Mouse (Mus musculus): ENCODE data around the gene Tyms. TPM values are rescaled to one million over a fixed set of nuclear protein-coding genes. Genes with fewer than 3 reads are reported as not detected.

Tyms gene
- polyA plus RNA-seq (2016; fragmentation: Nextera tagmentation; extraction: Ambion mirVana), result 379 and 382 TPM in 2 replicates

DNA sequence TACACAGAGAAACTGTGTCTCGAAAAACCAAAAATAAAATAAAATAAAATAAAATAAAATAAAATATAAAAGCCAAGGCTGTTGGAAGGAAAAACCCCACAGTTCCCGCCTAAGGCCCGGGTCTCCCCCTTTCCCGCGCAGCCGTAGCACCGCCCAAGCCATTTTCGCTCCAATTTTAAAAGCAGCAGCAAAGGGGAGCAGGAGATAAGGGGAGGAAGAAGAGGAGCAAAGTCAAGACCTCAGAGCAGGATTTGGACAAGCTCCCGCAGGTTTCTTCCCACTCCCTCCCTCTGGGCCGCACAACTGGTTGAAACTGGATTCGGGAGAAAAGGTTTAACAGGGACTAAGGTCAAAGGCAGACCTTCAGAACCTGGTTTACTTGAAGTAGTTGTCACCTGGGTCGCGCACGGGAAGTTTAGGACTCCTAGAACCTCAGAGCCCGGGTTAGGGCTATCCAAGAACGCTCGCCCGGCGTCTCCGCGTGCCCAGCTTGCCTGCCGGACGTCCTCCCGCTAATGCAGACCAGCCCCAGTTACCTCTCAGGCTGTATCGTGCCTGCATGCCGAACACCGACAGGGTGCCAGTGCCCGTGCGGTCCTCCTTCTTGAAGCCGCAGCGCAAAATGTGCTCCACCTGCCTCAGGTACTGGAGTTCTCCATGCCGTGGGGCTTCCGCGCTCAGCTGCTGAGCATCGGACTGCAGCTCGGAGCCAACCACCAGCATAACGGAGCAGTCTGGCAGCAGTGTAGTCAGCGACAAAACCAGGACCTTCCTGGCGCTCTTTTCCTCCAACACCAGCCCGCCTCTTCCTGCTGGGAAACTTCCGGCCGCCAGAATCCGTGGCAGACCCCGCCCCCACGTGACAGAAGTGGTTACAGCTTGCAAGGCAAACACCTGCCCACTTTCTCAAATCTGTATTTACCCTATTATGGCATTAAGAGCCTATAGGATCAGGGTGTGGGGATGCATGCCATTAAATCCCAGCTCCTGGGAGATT, at the start of gene Tyms:
Gene Tyms (minus strand): TSS at position 793 of the 997 bp plus-strand sequence.
- Histone ChIP-seq H3K4me3 (peak within 1 kb of the TSS; percentile 89), H3K9me3 (no peaks in the 10 kb centered on the region), H3K36me3 (replicated peaks) (peaks cover 37% of the 10 kb centered on the region), H3K4me1 (peaks cover 17% of the 10 kb centered on the region), H3K27me3 (replicated peaks; ENCODE audit: low read depth, poor library complexity, severe bottlenecking) (no peaks in the 10 kb centered on the region), H3K27ac (replicated peaks) (peak within 1 kb of the TSS; percentile 95)
- 1% methylated on average over 45 of the region's 45 CpGs for WGBS
- DNase-seq (ENCODE audit: low spot score), result peak; percentile 93

DNA sequence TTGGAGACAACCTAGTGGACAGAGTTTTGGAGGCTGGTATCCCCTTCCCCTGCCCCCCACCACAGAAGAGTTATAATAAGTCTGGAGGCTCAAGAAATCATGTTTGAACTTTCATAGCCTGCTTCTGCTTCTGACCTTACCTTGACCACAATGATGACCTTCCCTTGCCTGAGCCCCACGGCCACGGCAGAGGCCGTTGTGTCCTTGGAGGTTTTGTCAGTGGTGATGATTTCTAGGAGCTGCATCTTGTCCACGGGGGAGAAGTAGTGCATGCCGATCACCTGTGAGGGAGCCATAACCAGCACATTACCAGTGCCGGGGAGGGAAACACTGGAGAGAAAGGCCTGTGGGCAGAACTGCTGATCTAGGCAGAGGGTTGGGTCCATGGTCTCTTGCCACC, 49.1 kb upstream of the Tyms start:
- no peak for DNase-seq (ENCODE audit: low spot score)
- H3K9me3 ChIP-seq, result no peaks in the 10 kb centered on the region
- H3K27ac ChIP-seq (replicated peaks), result no peak overlapping the region
- H3K27me3 ChIP-seq (replicated peaks; ENCODE audit: low read depth, poor library complexity, severe bottlenecking), result no peaks in the 10 kb centered on the region
- no peaks in the 10 kb centered on the region for H3K4me1 ChIP-seq
- no peak overlapping the region for H3K4me3 ChIP-seq
- WGBS, result 95% methylated on average over 6 of the region's 6 CpGs
- H3K36me3 ChIP-seq (replicated peaks), result peaks cover 100% of the 10 kb centered on the region

DNA sequence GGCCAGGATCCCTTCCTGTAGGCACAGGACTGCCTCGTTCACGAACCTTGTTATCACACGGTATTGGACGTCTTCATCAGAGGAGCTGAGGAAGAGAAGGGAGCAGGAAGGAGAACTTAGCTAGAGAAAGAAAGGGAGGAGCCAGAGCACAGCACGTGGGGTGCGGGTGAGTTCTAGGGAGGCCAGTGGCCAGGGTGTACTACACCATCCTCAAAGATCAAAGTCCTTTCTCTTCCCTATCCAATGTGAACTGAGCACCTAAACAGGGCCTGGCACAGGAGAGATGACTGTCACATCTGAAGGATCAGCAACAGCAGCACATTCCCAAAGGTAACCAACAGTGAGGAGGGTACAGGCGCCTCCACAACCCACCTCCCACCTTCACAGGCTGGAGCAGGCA, 46.7 kb upstream of the Tyms start:
- H3K27ac ChIP-seq (replicated peaks), result no peak overlapping the region

DNA sequence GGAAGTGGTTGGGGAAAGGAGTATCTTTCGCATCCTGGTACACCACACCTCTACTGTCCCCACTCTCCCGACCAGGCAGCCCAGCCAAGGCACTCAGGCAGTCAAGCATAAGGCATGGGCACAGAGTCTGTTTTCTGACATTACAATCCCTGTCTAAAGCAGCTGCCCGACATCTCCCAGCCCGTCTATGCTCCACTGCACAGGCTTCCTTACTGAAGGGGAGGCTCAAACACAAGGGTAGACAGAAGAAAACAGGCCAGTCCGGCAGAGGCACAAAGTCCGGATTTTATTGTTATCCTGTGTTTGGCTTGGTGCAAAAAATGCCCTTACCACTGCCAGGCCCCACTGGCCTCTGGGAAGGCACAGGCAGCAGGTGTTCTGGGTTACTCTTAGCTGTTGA, 45.7 kb upstream of the Tyms start:
- no peak for DNase-seq (ENCODE audit: low spot score)
- peaks cover 8% of the 10 kb centered on the region for H3K4me1 ChIP-seq
- 92% methylated on average over 6 of the region's 6 CpGs for WGBS

More for the DNA sequence above, 46.7 kb upstream of the Tyms start:
- peaks cover 19% of the 10 kb centered on the region for H3K27me3 ChIP-seq (replicated peaks; ENCODE audit: low read depth, poor library complexity, severe bottlenecking)
- peaks cover 94% of the 10 kb centered on the region for H3K36me3 ChIP-seq (replicated peaks)
- WGBS, result 91% methylated on average over 7 of the region's 7 CpGs
- H3K4me1 ChIP-seq, result no peaks in the 10 kb centered on the region; the same call in 1 of the 2 replicates
- DNase-seq (ENCODE audit: low spot score), result no peak
- no peak overlapping the region for H3K4me3 ChIP-seq
- no peaks in the 10 kb centered on the region for H3K9me3 ChIP-seq

DNA sequence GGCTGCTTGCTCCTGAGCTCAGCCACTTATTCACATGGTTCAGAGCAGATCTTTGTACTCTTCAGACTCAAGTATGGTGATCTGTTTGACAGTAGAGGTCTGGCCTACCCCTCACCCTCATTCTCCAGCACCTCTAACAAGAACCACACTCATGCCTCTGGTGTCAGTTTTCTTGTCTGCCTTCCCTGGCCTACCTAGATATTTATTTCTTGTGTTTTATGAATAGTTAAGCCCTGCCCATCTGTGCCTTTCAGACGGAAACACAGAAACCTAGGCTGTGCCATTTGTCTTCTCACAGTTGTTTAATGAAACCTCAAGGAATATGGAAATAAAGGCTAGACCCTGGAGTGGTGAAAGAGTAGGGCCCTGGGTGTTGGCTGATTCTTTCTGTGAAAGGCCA, 44.6 kb upstream of the Tyms start:
- DNase-seq (ENCODE audit: low spot score), result no peak
- Histone ChIP-seq H3K27ac (replicated peaks) (no peak overlapping the region), H3K4me3 (no peak overlapping the region), H3K4me1 (peaks cover 19% of the 10 kb centered on the region), H3K36me3 (replicated peaks) (peaks cover 73% of the 10 kb centered on the region), H3K27me3 (replicated peaks; ENCODE audit: low read depth, poor library complexity, severe bottlenecking) (peaks cover 40% of the 10 kb centered on the region), H3K9me3 (no peaks in the 10 kb centered on the region)
- WGBS, result 91% methylated on average over 1 of the region's 1 CpGs

More for the DNA sequence above, 45.7 kb upstream of the Tyms start:
- Histone ChIP-seq H3K9me3 (no peaks in the 10 kb centered on the region), H3K27ac (replicated peaks) (no peak overlapping the region), H3K27me3 (replicated peaks; ENCODE audit: low read depth, poor library complexity, severe bottlenecking) (peaks cover 29% of the 10 kb centered on the region), H3K4me3 (no peak overlapping the region), H3K36me3 (replicated peaks) (peaks cover 85% of the 10 kb centered on the region)

DNA sequence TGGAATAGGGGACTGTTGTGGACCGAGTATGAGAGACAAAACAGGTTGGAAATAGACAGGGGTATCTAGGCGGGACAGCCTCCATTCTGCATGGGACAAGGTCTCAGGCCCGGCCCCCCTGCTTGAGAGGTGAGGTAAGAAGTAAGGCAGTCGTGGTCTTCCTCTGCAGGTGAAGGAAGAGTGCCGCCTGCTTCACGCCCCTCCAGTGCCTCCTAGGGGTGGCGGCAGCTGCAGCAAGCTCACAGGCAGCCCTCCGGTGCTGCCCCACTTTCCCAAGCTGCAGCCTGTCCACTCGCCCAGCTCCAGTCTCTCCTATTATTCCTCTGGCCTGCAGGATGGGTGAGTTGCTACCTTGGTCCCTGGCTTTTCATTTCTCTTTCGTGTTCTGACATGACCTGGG, 42.3 kb upstream of the Tyms start:
- WGBS, result 30% methylated on average over 10 of the region's 10 CpGs
- H3K4me1 ChIP-seq, result peaks cover 30% of the 10 kb centered on the region
- peaks cover 62% of the 10 kb centered on the region for H3K27me3 ChIP-seq (replicated peaks; ENCODE audit: low read depth, poor library complexity, severe bottlenecking)
- H3K36me3 ChIP-seq (replicated peaks), result peaks cover 50% of the 10 kb centered on the region
- no peaks in the 10 kb centered on the region for H3K9me3 ChIP-seq
- H3K4me3 ChIP-seq, result no peak overlapping the region
- peak; percentile 39 for DNase-seq (ENCODE audit: low spot score)
- no peak overlapping the region for H3K27ac ChIP-seq (replicated peaks)

DNA sequence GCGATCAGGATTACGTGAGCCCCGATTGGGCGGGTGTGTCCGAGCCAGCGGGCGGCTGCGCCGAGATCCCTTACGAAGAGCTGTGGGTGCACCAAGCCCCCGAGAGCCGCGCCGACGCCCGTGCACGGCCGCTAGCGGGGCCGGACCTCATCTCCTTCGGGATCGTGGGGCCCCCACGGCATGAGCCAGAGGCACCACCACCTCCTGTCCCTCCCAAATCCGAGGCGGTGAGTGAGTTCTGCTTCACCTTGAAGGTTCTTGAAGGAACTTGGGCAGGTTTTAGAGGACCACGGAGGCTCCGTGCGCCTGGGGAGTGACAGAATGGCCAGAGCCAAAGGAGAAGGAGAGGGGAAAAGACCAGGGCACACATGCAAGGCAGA, 41.3 kb upstream of the Tyms start:
- Histone ChIP-seq H3K36me3 (replicated peaks) (peaks cover 40% of the 10 kb centered on the region), H3K27me3 (replicated peaks; ENCODE audit: low read depth, poor library complexity, severe bottlenecking) (peaks cover 72% of the 10 kb centered on the region), H3K4me1 (peaks cover 40% of the 10 kb centered on the region), H3K4me3 (peak overlapping the region; percentile 58), H3K27ac (replicated peaks) (peak overlapping the region; percentile 80; the same call in 1 of the 2 replicates), H3K9me3 (no peaks in the 10 kb centered on the region)
- no peak for DNase-seq (ENCODE audit: low spot score)
- 2% methylated on average over 28 of the region's 28 CpGs for WGBS

DNA sequence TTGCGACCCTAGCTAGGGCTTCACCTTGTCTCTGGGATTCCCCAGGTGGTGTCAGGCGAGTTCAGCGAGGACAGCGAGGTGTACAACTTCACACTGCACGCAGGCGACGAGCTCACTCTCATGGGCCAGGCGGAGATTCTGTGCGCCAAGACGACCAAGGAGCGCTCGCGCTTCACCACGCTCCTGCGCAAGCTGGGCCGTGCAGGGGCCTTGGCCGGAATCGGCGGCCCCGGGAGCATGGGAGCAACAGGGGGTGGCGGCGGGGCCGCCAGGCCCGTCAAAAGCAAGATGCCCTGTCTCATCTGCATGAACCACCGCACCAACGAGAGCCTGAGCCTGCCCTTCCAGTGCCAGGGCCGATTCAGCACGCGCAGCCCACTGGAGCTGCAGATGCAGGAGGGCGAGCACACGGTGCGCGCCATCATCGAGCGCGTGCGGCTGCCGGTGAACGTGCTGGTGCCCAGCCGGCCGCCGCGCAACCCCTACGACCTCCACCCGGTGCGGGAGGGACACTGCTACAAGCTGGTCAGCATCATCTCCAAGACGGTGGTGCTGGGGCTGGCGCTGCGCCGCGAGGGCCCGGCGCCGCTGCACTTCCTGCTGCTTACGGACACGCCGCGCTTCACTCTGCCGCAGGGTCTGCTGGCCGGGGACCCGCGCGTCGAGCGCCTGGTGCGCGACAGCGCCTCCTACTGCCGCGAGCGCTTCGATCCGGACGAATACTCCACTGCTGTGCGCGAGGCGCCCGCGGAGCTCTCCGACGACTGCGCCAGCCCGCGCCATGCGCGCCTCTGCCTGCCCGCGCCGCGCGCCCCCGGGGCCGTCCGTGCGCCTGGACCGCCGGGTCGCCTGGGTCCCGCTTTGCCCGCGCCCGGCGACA, 40.7 kb upstream of the Tyms start:
- Histone ChIP-seq H3K36me3 (replicated peaks) (peaks cover 34% of the 10 kb centered on the region), H3K27ac (replicated peaks) (peak overlapping the region; percentile 80), H3K4me1 (peaks cover 44% of the 10 kb centered on the region), H3K9me3 (no peaks in the 10 kb centered on the region), H3K27me3 (replicated peaks; ENCODE audit: low read depth, poor library complexity, severe bottlenecking) (peaks cover 78% of the 10 kb centered on the region), H3K4me3 (peak overlapping the region; percentile 58)
- WGBS, result under 1% methylated on average over 103 of the region's 103 CpGs
- peak; percentile 89 for DNase-seq (ENCODE audit: low spot score)

DNA sequence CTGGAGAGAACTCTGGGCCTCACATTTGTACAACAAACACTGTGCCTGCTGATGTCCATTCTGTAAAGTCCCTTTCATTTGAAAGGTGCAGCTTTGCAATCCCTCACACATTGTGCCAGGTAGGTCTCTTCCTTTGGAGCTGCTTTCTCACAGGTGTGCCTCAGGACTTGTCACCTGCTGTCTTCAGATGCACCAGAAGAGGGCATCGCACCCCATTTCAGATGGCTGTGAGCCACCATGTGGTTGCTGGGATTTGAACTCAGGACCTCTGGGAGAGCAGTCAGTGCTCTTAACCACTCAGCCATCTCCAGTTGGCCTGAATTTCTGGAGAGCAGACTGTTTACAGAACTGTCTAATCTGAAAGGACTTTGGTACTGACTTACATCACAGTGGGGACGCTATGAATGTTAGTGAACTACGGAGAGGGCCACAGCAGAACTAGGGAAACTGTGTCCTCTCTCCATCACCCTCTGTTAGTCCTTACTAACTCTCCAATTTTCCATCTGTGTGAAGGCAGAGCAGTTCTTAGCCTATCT, 39.2 kb upstream of the Tyms start:
- Histone ChIP-seq H3K4me3 (no peak overlapping the region), H3K4me1 (peaks cover 52% of the 10 kb centered on the region), H3K27me3 (replicated peaks; ENCODE audit: low read depth, poor library complexity, severe bottlenecking) (peaks cover 93% of the 10 kb centered on the region), H3K36me3 (replicated peaks) (peaks cover 19% of the 10 kb centered on the region), H3K27ac (replicated peaks) (no peak overlapping the region), H3K9me3 (no peaks in the 10 kb centered on the region)
- WGBS, result 83% methylated on average over 3 of the region's 3 CpGs
- DNase-seq (ENCODE audit: low spot score), result no peak

DNA sequence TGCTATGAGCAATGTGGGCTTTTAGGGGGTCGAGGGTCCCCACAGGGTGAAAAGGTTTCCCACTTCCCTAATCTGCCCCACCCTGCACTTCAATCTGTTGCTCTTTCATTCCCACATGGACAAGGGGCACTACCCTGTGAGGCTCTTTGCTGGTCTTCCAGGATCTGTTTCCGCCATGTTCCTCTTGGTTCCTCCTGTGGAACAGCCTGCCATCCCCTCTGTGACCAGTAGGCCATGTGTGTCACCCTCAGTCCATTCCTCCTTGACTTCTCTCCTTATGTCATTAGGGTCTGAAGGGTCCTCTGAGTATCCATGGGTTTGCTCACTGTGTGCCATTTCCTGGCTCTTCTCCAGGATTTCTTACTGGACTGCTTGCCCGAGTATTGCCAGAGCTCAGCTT, 38.4 kb upstream of the Tyms start:
- peak overlapping the region; percentile 45 for H3K4me3 ChIP-seq
- no peaks in the 10 kb centered on the region for H3K9me3 ChIP-seq
- peaks cover 11% of the 10 kb centered on the region for H3K36me3 ChIP-seq (replicated peaks)
- DNase-seq (ENCODE audit: low spot score), result no peak
- 66% methylated on average over 3 of the region's 3 CpGs for WGBS
- peaks cover 60% of the 10 kb centered on the region for H3K4me1 ChIP-seq
- peaks cover 99% of the 10 kb centered on the region for H3K27me3 ChIP-seq (replicated peaks; ENCODE audit: low read depth, poor library complexity, severe bottlenecking)
- peak overlapping the region; percentile 67 for H3K27ac ChIP-seq (replicated peaks)

DNA sequence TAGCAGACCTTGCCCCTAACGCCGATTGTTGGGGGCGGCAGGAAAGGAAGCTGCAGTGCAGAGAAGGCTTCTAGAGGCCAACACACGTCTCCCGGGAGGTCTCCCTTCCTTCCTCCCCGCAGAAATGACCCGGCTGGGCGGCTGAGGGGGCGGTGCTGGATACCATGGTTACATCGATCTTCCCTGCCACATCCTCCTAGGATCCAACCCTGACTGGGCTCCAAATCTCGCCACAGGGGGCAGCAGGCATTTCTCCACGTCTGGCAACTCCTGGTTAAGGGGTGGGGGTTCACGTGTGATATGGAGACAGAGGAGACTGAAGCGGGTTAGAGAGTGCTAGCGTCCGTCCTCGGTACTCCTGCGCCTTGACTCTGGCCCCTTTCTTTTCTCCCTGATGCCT, 37.7 kb upstream of the Tyms start:
- WGBS, result 2% methylated on average over 18 of the region's 18 CpGs
- peak; percentile 86 for DNase-seq (ENCODE audit: low spot score)
- peaks cover 99% of the 10 kb centered on the region for H3K27me3 ChIP-seq (replicated peaks; ENCODE audit: low read depth, poor library complexity, severe bottlenecking)
- peak overlapping the region; percentile 67 for H3K27ac ChIP-seq (replicated peaks)
- H3K36me3 ChIP-seq (replicated peaks), result peaks cover 4% of the 10 kb centered on the region; the same call in 1 of the 2 replicates
- no peaks in the 10 kb centered on the region for H3K9me3 ChIP-seq
- H3K4me1 ChIP-seq, result peaks cover 67% of the 10 kb centered on the region
- peak overlapping the region; percentile 45 for H3K4me3 ChIP-seq
